Mouse (Mus musculus) hindbrain, embryonic 16.5 days (tissue): ENCODE measurements at regions not wholly inside any gene's neighbourhood (a gene's known extent, or its start where the extent isn't known, plus 50 kb on each side); places are given as distances from the start of the nearest gene placed in this dataset.

Experiments used
- ATAC-seq: fragments of 200-750 bp; cut with Nextera tagmentation; 2 replicates; pipeline ENCODE4 v1.8.0; 2017; ENCODE audit warnings: moderate TSS enrichment, moderate library complexity
- H3K27ac ChIP-seq: fragments of 300-500 bp; sonication (generic); 2 replicates; pipeline ENCODE4 v1.5.1; 2014; ENCODE audit warnings: low read depth, mild to moderate bottlenecking, control low read depth, low read length, moderate library complexity
- H3K27me3 ChIP-seq: fragments of 300-500 bp; sonication (generic); replicated peaks from 2 replicates; pipeline ENCODE4 v1.6.1; 2014; ENCODE audit warnings: low read length; ENCODE audit not compliant: control insufficient read depth, insufficient read depth
- H3K36me3 ChIP-seq: fragments of 300-500 bp; sonication (generic); 2 replicates; pipeline ENCODE4 v1.6.1; 2014; ENCODE audit warnings: mild to moderate bottlenecking, low read length, moderate library complexity, mixed read lengths; ENCODE audit not compliant: control insufficient read depth, insufficient read depth
- H3K4me1 ChIP-seq: fragments of 300-500 bp; sonication (generic); 2 replicates; pipeline ENCODE4 v1.6.1; 2014; ENCODE audit warnings: low read depth, low read length; ENCODE audit not compliant: control insufficient read depth, insufficient read depth
- H3K4me2 ChIP-seq: fragments of 300-500 bp; sonication (generic); 2 replicates; pipeline ENCODE4 v1.6.1; 2014; ENCODE audit warnings: mild to moderate bottlenecking, low read length, control low read depth, moderate library complexity
- H3K4me3 ChIP-seq: fragments of 300-500 bp; sonication (generic); 2 replicates; pipeline ENCODE4 v1.5.1; 2014; ENCODE audit warnings: mild to moderate bottlenecking, low read length, control low read depth, moderate library complexity
- H3K9ac ChIP-seq: fragments of 300-500 bp; sonication (generic); 2 replicates; pipeline ENCODE4 v1.6.1; 2014; ENCODE audit warnings: low read depth, mild to moderate bottlenecking, control low read depth, low read length, moderate library complexity
- H3K9me3 ChIP-seq: fragments of 300-500 bp; sonication (generic); 2 replicates; pipeline ENCODE4 v1.6.1; 2014; ENCODE audit warnings: mild to moderate bottlenecking, low read length, moderate library complexity; ENCODE audit not compliant: control insufficient read depth
- WGBS: fragments of 180-500 bp; shearing (Covaris S2); extraction: QIAGEN DNeasy Blood & Tissue Kit; methylation state at CpG from one replicate; pipeline ENCODE4 v1.1.7; 2014; 5-methylcytosine and 5-hydroxymethylcytosine counted together

- ATAC-seq: peak; percentile 50; the same call in 1 of the 2 replicates
- no peaks in the 10 kb centered on the region for H3K4me1 ChIP-seq
- WGBS: 33% methylated on average over 11 of the region's 11 CpGs
Measured at GRCm38 (mm10) chr3:128028856-128029564, 132.9 kb upstream of the Fam241a start.

GRCm38 (mm10) chr3:128024856-128025255 is 128.7 kb upstream of the Fam241a start:
- ATAC-seq: no peak
- H3K4me1 ChIP-seq: no peaks in the 10 kb centered on the region
- no peaks in the 10 kb centered on the region for H3K9me3 ChIP-seq
- H3K36me3 ChIP-seq: no peaks in the 10 kb centered on the region
- H3K4me3 ChIP-seq: no peak overlapping the region
- H3K27ac ChIP-seq: no peak overlapping the region
- H3K27me3 ChIP-seq: no peaks in the 10 kb centered on the region
- 88% methylated on average over 12 of the region's 12 CpGs for WGBS
- H3K9ac ChIP-seq: no peak overlapping the region
- H3K4me2 ChIP-seq: no peak overlapping the region

More at GRCm38 (mm10) chr3:128028856-128029564, 132.9 kb upstream of the Fam241a start:
- no peak overlapping the region for H3K4me3 ChIP-seq
- H3K9ac ChIP-seq: no peak overlapping the region
- H3K36me3 ChIP-seq: no peaks in the 10 kb centered on the region
- no peak overlapping the region for H3K27ac ChIP-seq
- H3K4me2 ChIP-seq: no peak overlapping the region
- H3K9me3 ChIP-seq: no peaks in the 10 kb centered on the region
- H3K27me3 ChIP-seq: no peaks in the 10 kb centered on the region; the same call in 1 of the 2 replicates

- no peaks in the 10 kb centered on the region for H3K4me1 ChIP-seq
- ATAC-seq: no peak
- H3K9ac ChIP-seq: no peak overlapping the region
- H3K9me3 ChIP-seq: no peaks in the 10 kb centered on the region
- H3K27ac ChIP-seq: no peak overlapping the region
- no peaks in the 10 kb centered on the region for H3K36me3 ChIP-seq
- H3K27me3 ChIP-seq: no peaks in the 10 kb centered on the region
- WGBS: 72% methylated on average over 1 of the region's 1 CpGs
- no peak overlapping the region for H3K4me2 ChIP-seq
- no peak overlapping the region for H3K4me3 ChIP-seq
Measured at GRCm38 (mm10) chr3:128014909-128015308, 118.8 kb upstream of the Fam241a start.

GRCm38 (mm10) chr3:128002905-128003641 is 106.9 kb upstream of the Fam241a start:
- no peak for ATAC-seq
- Histone ChIP-seq H3K9me3 (no peaks in the 10 kb centered on the region), H3K9ac (no peak overlapping the region), H3K4me3 (no peak overlapping the region), H3K27ac (no peak overlapping the region), H3K4me2 (no peak overlapping the region), H3K27me3 (0 out of 2 replicates have a peak, but pooled peaks cover 2% of the 10 kb centered on the region), H3K36me3 (no peaks in the 10 kb centered on the region), H3K4me1 (no peaks in the 10 kb centered on the region)
- WGBS: 77% methylated on average over 18 of the region's 18 CpGs

- H3K27ac ChIP-seq: no peak overlapping the region
- H3K27me3 ChIP-seq: 0 out of 2 replicates have a peak, but pooled peaks cover 2% of the 10 kb centered on the region
- ATAC-seq: peak; percentile 58
- no peaks in the 10 kb centered on the region for H3K4me1 ChIP-seq
- H3K9ac ChIP-seq: no peak overlapping the region
- no peaks in the 10 kb centered on the region for H3K9me3 ChIP-seq
- no peak overlapping the region for H3K4me3 ChIP-seq
- no peaks in the 10 kb centered on the region for H3K36me3 ChIP-seq
- 74% methylated on average over 6 of the region's 6 CpGs for WGBS
- H3K4me2 ChIP-seq: no peak overlapping the region
Measured at GRCm38 (mm10) chr3:128001924-128002501, 105.9 kb upstream of the Fam241a start.

- no peaks in the 10 kb centered on the region for H3K27me3 ChIP-seq
- 73% methylated on average over 7 of the region's 7 CpGs for WGBS
- no peaks in the 10 kb centered on the region for H3K4me1 ChIP-seq
- H3K9me3 ChIP-seq: no peaks in the 10 kb centered on the region
- H3K27ac ChIP-seq: no peak overlapping the region
- H3K9ac ChIP-seq: no peak overlapping the region
- no peak overlapping the region for H3K4me3 ChIP-seq
- H3K4me2 ChIP-seq: no peak overlapping the region
- H3K36me3 ChIP-seq: no peaks in the 10 kb centered on the region
- ATAC-seq: no peak
Measured at GRCm38 (mm10) chr3:127995678-127996077, 99.6 kb upstream of the Fam241a start.

- 72% methylated on average over 6 of the region's 6 CpGs for WGBS
- H3K27me3 ChIP-seq: no peaks in the 10 kb centered on the region
Measured at GRCm38 (mm10) chr3:127987583-127987982, 91.5 kb upstream of the Fam241a start.

GRCm38 (mm10) chr3:127985165-127985564 is 89.0 kb upstream of the Fam241a start:
- no peak overlapping the region for H3K27ac ChIP-seq
- no peaks in the 10 kb centered on the region for H3K27me3 ChIP-seq
- no peaks in the 10 kb centered on the region for H3K36me3 ChIP-seq
- H3K4me2 ChIP-seq: no peak overlapping the region
- H3K4me1 ChIP-seq: no peaks in the 10 kb centered on the region
- no peak overlapping the region for H3K4me3 ChIP-seq
- no peaks in the 10 kb centered on the region for H3K9me3 ChIP-seq
- H3K9ac ChIP-seq: no peak overlapping the region
- no peak for ATAC-seq
- WGBS: 89% methylated on average over 3 of the region's 3 CpGs

More at GRCm38 (mm10) chr3:127987583-127987982, 91.5 kb upstream of the Fam241a start:
- Histone ChIP-seq H3K27ac (no peak overlapping the region), H3K4me3 (no peak overlapping the region), H3K9ac (no peak overlapping the region), H3K4me2 (no peak overlapping the region), H3K4me1 (no peaks in the 10 kb centered on the region), H3K9me3 (no peaks in the 10 kb centered on the region), H3K36me3 (no peaks in the 10 kb centered on the region)
- ATAC-seq: no peak

GRCm38 (mm10) chr3:127977240-127977639 is 81.1 kb upstream of the Fam241a start:
- WGBS: 78% methylated on average over 6 of the region's 6 CpGs
- no peak overlapping the region for H3K27ac ChIP-seq
- no peak overlapping the region for H3K9ac ChIP-seq
- no peaks in the 10 kb centered on the region for H3K9me3 ChIP-seq
- no peaks in the 10 kb centered on the region for H3K36me3 ChIP-seq
- H3K4me3 ChIP-seq: no peak overlapping the region
- no peaks in the 10 kb centered on the region for H3K4me1 ChIP-seq
- H3K4me2 ChIP-seq: no peak overlapping the region
- no peak for ATAC-seq
- H3K27me3 ChIP-seq: no peaks in the 10 kb centered on the region
